Mouse (Mus musculus): ENCODE results near the gene Armc7. TPM values are rescaled to one million over a fixed set of nuclear protein-coding genes. Genes with fewer than 3 reads are reported as not detected.

The Armc7 gene
- total and polyA plus RNA-seq, 3 experiments: 7.5 to 12.5 (median 8.7) TPM

DNA sequence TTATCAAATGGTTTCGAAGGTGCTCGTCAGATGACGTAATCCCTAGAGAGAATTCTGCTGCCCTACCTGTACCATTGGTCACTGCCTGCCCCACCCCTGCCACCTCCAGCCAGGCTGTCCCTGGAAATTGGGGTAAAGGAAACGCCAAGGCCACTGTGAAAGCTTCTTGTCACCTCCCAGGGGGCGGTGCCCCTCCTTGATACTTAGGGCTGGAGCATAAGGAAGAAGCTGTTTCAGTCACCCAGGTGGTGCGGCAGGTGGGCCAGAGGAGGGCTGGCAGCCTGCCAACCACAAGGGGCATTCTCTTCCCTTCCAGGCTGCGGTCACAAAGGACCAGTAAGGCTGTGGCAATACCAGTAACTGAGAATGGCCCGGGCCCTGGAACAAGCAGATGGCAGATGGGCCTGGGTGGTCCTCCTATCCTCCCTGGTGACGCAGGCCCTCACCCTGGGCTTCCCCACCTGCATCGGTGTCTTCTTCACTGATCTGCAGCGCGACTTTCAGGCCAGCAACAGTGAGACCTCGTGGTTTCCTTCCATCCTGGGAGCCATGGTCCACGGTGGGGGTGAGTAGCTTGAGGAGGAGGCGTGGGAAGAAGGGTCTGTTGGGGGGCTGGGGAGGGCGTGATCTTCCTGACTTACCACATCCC lies 13.1 kb upstream of the Armc7 start, which contains the start of gene Slc16a5:
Gene Slc16a5, plus strand, starts transcription at position 232 of the 649 bp plus-strand sequence.
- H3K4me3 ChIP-seq (replicated peaks in 1 of 3; ENCODE audit: low read depth in 2 of 3, low read length in 2 of 3, poor library complexity in 1 of 3): no peak within 1 kb of the TSS
- no peak within 1 kb of the TSS for H3K27ac ChIP-seq (ENCODE audit: insufficient read depth, low read depth)
- peaks cover 5 to 19% of the 10 kb centered on the region in 2 experiments for H3K4me1 ChIP-seq (ENCODE audit: control insufficient read depth in 1 of 2, insufficient read depth in 2 of 2)
- H3K9me3 ChIP-seq (replicated peaks; ENCODE audit: low read length): no peaks in the 10 kb centered on the region
- H3K9ac ChIP-seq (ENCODE audit: insufficient read depth, low read depth): no peak within 1 kb of the TSS
- in situ Hi-C loops (cut with MboI; ENCODE audit: low pct_ligation_motif_present, low pct_unique_long_range_greater_than_20kb, low sequenced_read_pairs) (no loop called here), dilution Hi-C loops (cut with MboI; ENCODE audit: extremely low pct_ligation_motif_present, extremely low pct_unique_long_range_greater_than_20kb, low sequenced_read_pairs) (no loop called here)
- no peak for DNase-seq (ENCODE audit: extremely low read depth)
- H3K79me2 ChIP-seq (replicated peaks; ENCODE audit: control insufficient read depth, extremely low read depth, insufficient read depth, poor library complexity, severe bottlenecking): no peaks in the 10 kb centered on the region
- H3K27me3 ChIP-seq (replicated peaks): peaks cover 30% of the 10 kb centered on the region
- TF ChIP-seq MEF2A (IDR thresholded peaks at IDR 0.05; ENCODE audit: borderline replicate concordance, low read depth, low read length) (no peak), UBTF (IDR thresholded peaks at IDR 0.05; ENCODE audit: low read depth, low read length) (no peak), TBP (conservative IDR thresholded peaks at IDR 0.05; ENCODE audit: low read depth, low read length) (no peak), MXI1 (IDR thresholded peaks at IDR 0.05; ENCODE audit: low read depth, low read length) (no peak), MYC (IDR thresholded peaks at IDR 0.05; ENCODE audit: low read depth, low read length) (no peak), PAX5 (IDR thresholded peaks at IDR 0.05; ENCODE audit: low read length) (no peak), SIN3A (IDR thresholded peaks at IDR 0.05; ENCODE audit: low read length) (no peak), CTCF (conservative IDR thresholded peaks at IDR 0.05 in 1 of 2, IDR thresholded peaks at IDR 0.05 in 1 of 2; ENCODE audit: low read depth in 2 of 2, low read length in 2 of 2) (no peak), IRF4 (IDR thresholded peaks at IDR 0.05; ENCODE audit: low read depth, low read length) (no peak), E2F4 (IDR thresholded peaks at IDR 0.05; ENCODE audit: insufficient replicate concordance, low read depth, low read length) (no peak), ZMIZ1 (IDR thresholded peaks at IDR 0.05; ENCODE audit: low read depth, low read length) (no peak), MAZ (IDR thresholded peaks at IDR 0.05; ENCODE audit: low read depth, low read length) (no peak), EP300 (IDR thresholded peaks at IDR 0.05; ENCODE audit: low read length) (no peak), CHD2 (IDR thresholded peaks at IDR 0.05; ENCODE audit: low read length) (no peak), MAX (IDR thresholded peaks at IDR 0.05; ENCODE audit: low read length) (no peak), POLR2A (IDR thresholded peaks at IDR 0.05; ENCODE audit: low read depth, low read length) (no peak), CHD1 (IDR thresholded peaks at IDR 0.05; ENCODE audit: low read depth, low read length) (no peak), POLR2AphosphoS2 (IDR thresholded peaks at IDR 0.05; ENCODE audit: low read depth, low read length) (no peak), JUND (conservative IDR thresholded peaks at IDR 0.05; ENCODE audit: low read depth, low read length) (no peak), USF2 (conservative IDR thresholded peaks at IDR 0.05; ENCODE audit: low read depth, low read length) (no peak)
- H3K4me2 ChIP-seq (ENCODE audit: insufficient read depth, low read depth, poor library complexity, severe bottlenecking): no peak within 1 kb of the TSS
- no peaks in the 10 kb centered on the region for H3K36me3 ChIP-seq (replicated peaks in 1 of 2; ENCODE audit: control insufficient read depth in 1 of 2, insufficient read depth in 1 of 2, low read length in 1 of 2)

DNA sequence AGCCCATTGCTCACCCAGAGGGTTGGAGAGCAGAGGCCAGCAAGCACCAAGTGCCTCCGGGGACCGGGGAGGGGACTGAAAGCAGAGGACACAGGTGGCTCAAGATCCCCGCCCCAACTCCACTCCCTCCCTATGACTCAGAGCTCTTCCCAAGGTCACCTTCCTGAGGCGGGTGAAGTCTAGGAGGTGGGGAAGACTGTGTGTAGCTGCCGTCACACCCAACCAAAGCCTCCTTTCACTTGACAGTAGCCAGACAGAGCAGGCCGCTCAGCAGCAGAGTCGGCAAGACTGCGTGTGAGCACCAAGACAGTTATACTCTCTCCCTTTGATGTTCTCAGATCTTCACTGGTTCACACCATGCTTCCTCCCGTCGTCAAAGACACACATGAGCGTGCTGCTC lies 12.1 kb upstream of the Armc7 start:
- TF ChIP-seq MAZ (IDR thresholded peaks at IDR 0.05; ENCODE audit: low read depth, low read length): no peak
- TF ChIP-seq IRF4 (IDR thresholded peaks at IDR 0.05; ENCODE audit: low read depth, low read length): no peak
- TF ChIP-seq SIN3A (IDR thresholded peaks at IDR 0.05; ENCODE audit: low read length): no peak
- no peak for TF ChIP-seq GABPA (IDR thresholded peaks at IDR 0.05; ENCODE audit: insufficient replicate concordance, low read depth, low read length)
- no peak for TF ChIP-seq JUN (IDR thresholded peaks at IDR 0.05; ENCODE audit: insufficient read depth, low read depth, low read length)
- TF ChIP-seq ZKSCAN1 (IDR thresholded peaks at IDR 0.05; ENCODE audit: borderline replicate concordance, low read depth, low read length): no peak
- no peak for TF ChIP-seq NRF1 (IDR thresholded peaks at IDR 0.05; ENCODE audit: low read depth, low read length)
- TF ChIP-seq ETS1 (conservative IDR thresholded peaks at IDR 0.05; ENCODE audit: low read depth, low read length): no peak
- TF ChIP-seq ZC3H11A (IDR thresholded peaks at IDR 0.05; ENCODE audit: low read depth, low read length): no peak
- no peak for TF ChIP-seq RAD21 (IDR thresholded peaks at IDR 0.05; ENCODE audit: low read depth, low read length)
- no peak for TF ChIP-seq ZNF384 (IDR thresholded peaks at IDR 0.05; ENCODE audit: low read depth, low read length)
- TF ChIP-seq HCFC1 (IDR thresholded peaks at IDR 0.05; ENCODE audit: low read depth, low read length): no peak
- no peak for TF ChIP-seq CHD1 (IDR thresholded peaks at IDR 0.05; ENCODE audit: low read depth, low read length)
- no peak for TF ChIP-seq CTCF (conservative IDR thresholded peaks at IDR 0.05 in 1 of 2, IDR thresholded peaks at IDR 0.05 in 1 of 2; ENCODE audit: low read depth in 2 of 2, low read length in 2 of 2)
- no peak for TF ChIP-seq JUND (conservative IDR thresholded peaks at IDR 0.05; ENCODE audit: low read depth, low read length)
- no peak for TF ChIP-seq MAFK (IDR thresholded peaks at IDR 0.05; ENCODE audit: insufficient replicate concordance, low read length)
- TF ChIP-seq MAX (IDR thresholded peaks at IDR 0.05; ENCODE audit: low read length): no peak
- no peak for TF ChIP-seq UBTF (IDR thresholded peaks at IDR 0.05; ENCODE audit: low read depth, low read length)
- no peaks in the 10 kb centered on the region for H3K79me2 ChIP-seq (replicated peaks; ENCODE audit: control insufficient read depth, extremely low read depth, insufficient read depth, poor library complexity, severe bottlenecking)
- in situ Hi-C loops (cut with MboI; ENCODE audit: low pct_ligation_motif_present, low pct_unique_long_range_greater_than_20kb, low sequenced_read_pairs) (no loop called here), dilution Hi-C loops (cut with MboI; ENCODE audit: extremely low pct_ligation_motif_present, extremely low pct_unique_long_range_greater_than_20kb, low sequenced_read_pairs) (no loop called here)
- H3K27ac ChIP-seq (ENCODE audit: insufficient read depth, low read depth): no peak overlapping the region
- H3K4me1 ChIP-seq (ENCODE audit: control insufficient read depth in 1 of 2, insufficient read depth in 2 of 2): peaks cover 3 to 17% of the 10 kb centered on the region in 2 experiments
- DNase-seq (ENCODE audit: extremely low read depth): no peak
- H3K4me3 ChIP-seq (replicated peaks in 1 of 3; ENCODE audit: low read depth in 2 of 3, low read length in 2 of 3, poor library complexity in 1 of 3): no peak overlapping the region
- H3K9ac ChIP-seq (ENCODE audit: insufficient read depth, low read depth): no peak overlapping the region
- peaks cover 30% of the 10 kb centered on the region for H3K27me3 ChIP-seq (replicated peaks)
- no peaks in the 10 kb centered on the region for H3K9me3 ChIP-seq (replicated peaks; ENCODE audit: low read length)
- H3K4me2 ChIP-seq (ENCODE audit: insufficient read depth, low read depth, poor library complexity, severe bottlenecking): no peak overlapping the region
- H3K36me3 ChIP-seq (replicated peaks in 1 of 2; ENCODE audit: control insufficient read depth in 1 of 2, insufficient read depth in 1 of 2, low read length in 1 of 2): no peaks in the 10 kb centered on the region
